Mouse (Mus musculus) heart, postnatal 14 days (tissue): ENCODE results near the gene Npy1r. TPM values are rescaled to one million over a fixed set of nuclear protein-coding genes. Genes with fewer than 3 reads are reported as not detected.

Source experiments
- total RNA-seq, 2 experiments: library from RNA; stranded (reverse); gene quantifications; 2 replicates each; pipeline ENCODE4 v1.2.3; 2021

The Npy1r gene
- total RNA-seq, 2 experiments from 2014 or later, result 1.2 to 1.4 TPM

Other genes starting within 250 kb of the Npy1r start
- gene Tma16, start 210.7 kb upstream of the Npy1r start, total RNA-seq, result 1 to 10 TPM; 3.8 to 4.0 TPM
- not detected for gene Tktl2, start 185.4 kb upstream of the Npy1r start, total RNA-seq
- gene Npy5r, start 9.1 kb upstream of the Npy1r start, total RNA-seq, result not detected
- gene Naf1, start 163.0 kb downstream of the Npy1r start, total RNA-seq, result 1 to 10 TPM; 5.5 to 5.9 TPM